Mouse (Mus musculus) kidney, postnatal 0 days (tissue): ENCODE data around the gene Tmem205. TPM values are rescaled to one million over a fixed set of nuclear protein-coding genes. Genes with fewer than 3 reads are reported as not detected.

ENCODE experiments used
- ATAC-seq: fragments of 200-750 bp; cut with Nextera tagmentation; replicated peaks from 2 replicates; pipeline ENCODE4 v1.8.0; 2017; ENCODE audit warnings: low read depth, moderate number of reproducible peaks, moderate TSS enrichment, moderate library complexity; ENCODE audit not compliant: low FRiP score
- DNase-seq: peaks from one replicate; pipeline ENCODE4 v3.0.0-alpha.2; 2016; ENCODE audit warnings: low spot score
- H3K27ac ChIP-seq: fragments of 300-500 bp; sonication (generic); 2 replicates; pipeline ENCODE4 v1.5.1; 2014; ENCODE audit warnings: mild to moderate bottlenecking
- H3K27me3 ChIP-seq: fragments of 300-500 bp; sonication (generic); 2 replicates; pipeline ENCODE4 v1.6.1; 2014; ENCODE audit warnings: low read length, mixed read lengths; ENCODE audit not compliant: insufficient read depth
- H3K36me3 ChIP-seq: fragments of 300-500 bp; sonication (generic); 2 replicates; pipeline ENCODE4 v1.6.1; 2014; ENCODE audit warnings: low read length, mixed read lengths; ENCODE audit not compliant: insufficient read depth
- H3K4me1 ChIP-seq: fragments of 300-500 bp; sonication (generic); replicated peaks from 2 replicates; pipeline ENCODE4 v1.6.1; 2014; ENCODE audit warnings: antibody characterized with exemption, low read length, mixed read lengths; ENCODE audit not compliant: insufficient read depth
- H3K4me2 ChIP-seq: fragments of 300-500 bp; sonication (generic); 2 replicates; pipeline ENCODE4 v1.6.1; 2014; ENCODE audit warnings: mild to moderate bottlenecking, low read length, moderate library complexity, mixed read lengths
- H3K4me3 ChIP-seq: fragments of 300-500 bp; sonication (generic); replicated peaks from 2 replicates; pipeline ENCODE4 v1.5.1; 2014; ENCODE audit warnings: low read depth, low read length
- H3K9ac ChIP-seq: fragments of 300-500 bp; sonication (generic); 2 replicates; pipeline ENCODE4 v1.6.1; 2014; ENCODE audit warnings: low read depth, low read length
- H3K9me3 ChIP-seq: fragments of 300-500 bp; sonication (generic); replicated peaks from 2 replicates; pipeline ENCODE4 v1.6.1; 2016; ENCODE audit warnings: low read length, inconsistent platforms, mixed read lengths
- CTCF ChIP-seq: IDR thresholded peaks from 2 replicates; pipeline ENCODE4 v1.5.1; 2016; ENCODE audit warnings: antibody characterized with exemption, low read depth, mild to moderate bottlenecking, moderate library complexity
- WGBS: fragments of 180-500 bp; shearing (Covaris S2); extraction: QIAGEN DNeasy Blood & Tissue Kit; methylation state at CpG from one replicate; pipeline ENCODE4 v1.1.7; 2014; 5-methylcytosine and 5-hydroxymethylcytosine counted together
- polyA plus RNA-seq: library from polyadenylated mRNA; unstranded; fragments of >200 nt; fragmentation: Nextera tagmentation; extraction: Ambion mirVana; gene quantifications from 2 replicates; pipeline ENCODE4 v1.2.1, GENCODE M21; 2015

Gene Tmem205
- polyA plus RNA-seq, 1 experiment from 2014 or later = 83.7 TPM

- H3K27me3 ChIP-seq = no peaks in the 10 kb centered on the region
- 69% methylated on average over 6 of the region's 6 CpGs for WGBS
- no peak for TF ChIP-seq CTCF
- no peak overlapping the region for H3K9ac ChIP-seq
- no peaks in the 10 kb centered on the region for H3K36me3 ChIP-seq
- ATAC-seq (no peak), DNase-seq (no peak)
- H3K4me1 ChIP-seq = peaks cover 4% of the 10 kb centered on the region; the same call in 1 of the 2 replicates
- no peak overlapping the region for H3K4me2 ChIP-seq
- H3K27ac ChIP-seq = no peak overlapping the region
- H3K9me3 ChIP-seq = no peaks in the 10 kb centered on the region
- no peak overlapping the region for H3K4me3 ChIP-seq
Measured at GRCm38 (mm10) chr9:21948790-21949189, 21.4 kb upstream of the Tmem205 start.

GRCm38 (mm10) chr9:21948146-21948545 lies 20.8 kb upstream of the Tmem205 start:
- DNase-seq = no peak
- ATAC-seq = no peak
- Histone ChIP-seq H3K36me3 (no peaks in the 10 kb centered on the region), H3K27ac (no peak overlapping the region), H3K9ac (no peak overlapping the region), H3K4me1 (peaks cover 4% of the 10 kb centered on the region; the same call in 1 of the 2 replicates), H3K9me3 (no peaks in the 10 kb centered on the region), H3K4me2 (no peak overlapping the region), H3K27me3 (no peaks in the 10 kb centered on the region), H3K4me3 (no peak overlapping the region)
- no peak for TF ChIP-seq CTCF
- 51% methylated on average over 8 of the region's 8 CpGs for WGBS

- Histone ChIP-seq H3K9me3 (no peaks in the 10 kb centered on the region), H3K9ac (no peak overlapping the region), H3K27ac (no peak overlapping the region), H3K27me3 (no peaks in the 10 kb centered on the region), H3K4me3 (no peak overlapping the region), H3K36me3 (no peaks in the 10 kb centered on the region), H3K4me1 (peaks cover 4% of the 10 kb centered on the region; the same call in 1 of the 2 replicates), H3K4me2 (no peak overlapping the region)
- WGBS = 13% methylated on average over 20 of the region's 28 CpGs
- no peak for ATAC-seq
- no peak for TF ChIP-seq CTCF
- DNase-seq = no peak
Measured at GRCm38 (mm10) chr9:21947540-21948130, 20.3 kb upstream of the Tmem205 start.

GRCm38 (mm10) chr9:21944267-21944666 lies 16.9 kb upstream of the Tmem205 start:
- WGBS = 16% methylated on average over 23 of the region's 23 CpGs
- no peaks in the 10 kb centered on the region for H3K36me3 ChIP-seq
- no peak for DNase-seq
- no peak for TF ChIP-seq CTCF
- no peak overlapping the region for H3K4me3 ChIP-seq
- H3K9ac ChIP-seq = no peak overlapping the region
- H3K4me2 ChIP-seq = 0 out of 2 replicates have a peak overlapping the region, but pooled peaks have one; percentile 21
- H3K27ac ChIP-seq = no peak overlapping the region
- no peak for ATAC-seq
- no peaks in the 10 kb centered on the region for H3K27me3 ChIP-seq
- H3K9me3 ChIP-seq = no peaks in the 10 kb centered on the region
- H3K4me1 ChIP-seq = peaks cover 4% of the 10 kb centered on the region; the same call in 1 of the 2 replicates

GRCm38 (mm10) chr9:21943638-21944037 lies 16.3 kb upstream of the Tmem205 start:
- no peak for TF ChIP-seq CTCF
- Histone ChIP-seq H3K27ac (no peak overlapping the region), H3K4me2 (no peak overlapping the region), H3K4me1 (peaks cover 4% of the 10 kb centered on the region; the same call in 1 of the 2 replicates), H3K9ac (no peak overlapping the region), H3K27me3 (no peaks in the 10 kb centered on the region), H3K36me3 (no peaks in the 10 kb centered on the region), H3K4me3 (no peak overlapping the region), H3K9me3 (no peaks in the 10 kb centered on the region)
- DNase-seq = no peak
- WGBS = 49% methylated on average over 12 of the region's 12 CpGs
- ATAC-seq = no peak

- H3K4me1 ChIP-seq = peaks cover 4% of the 10 kb centered on the region; the same call in 1 of the 2 replicates
- no peaks in the 10 kb centered on the region for H3K9me3 ChIP-seq
- H3K36me3 ChIP-seq = no peaks in the 10 kb centered on the region
- H3K27ac ChIP-seq = no peak overlapping the region
- DNase-seq = no peak
- no peak for TF ChIP-seq CTCF
- H3K9ac ChIP-seq = no peak overlapping the region
- no peak overlapping the region for H3K4me3 ChIP-seq
- H3K4me2 ChIP-seq = no peak overlapping the region
- H3K27me3 ChIP-seq = no peaks in the 10 kb centered on the region
- WGBS = 79% methylated on average over 12 of the region's 12 CpGs
- ATAC-seq = no peak
Measured at GRCm38 (mm10) chr9:21943046-21943445, 15.7 kb upstream of the Tmem205 start.
